Comparison of ENCODE assay signal across 26 mouse cellular contexts in the genomic region with DNA sequence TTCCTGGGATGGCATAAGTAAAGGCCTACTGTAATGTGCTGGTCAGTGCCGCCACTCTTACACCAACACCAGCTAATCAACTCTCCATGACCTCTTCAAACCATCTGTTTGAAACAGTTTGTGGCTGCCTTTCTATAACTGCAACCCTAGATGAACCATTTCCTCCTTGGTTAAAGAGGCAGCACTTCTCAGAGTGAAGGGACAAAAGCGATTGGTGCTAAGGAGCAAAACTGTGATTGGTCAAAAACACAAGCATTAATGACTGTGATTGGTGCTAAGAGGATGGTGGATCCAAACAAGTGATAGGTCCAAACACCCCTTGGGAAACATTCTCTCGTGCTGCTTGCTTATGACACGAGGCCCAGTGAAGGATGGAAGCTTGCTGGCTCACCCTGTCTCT.
"Had no signal": no experiment of that assay in that cellular context is flagged by ENCODE, and none has a peak within 500 bp of the region (broad histone marks: within the 10 kb centered on the region; RNA-seq: fewer than 3 reads in every experiment).

No protein-coding gene starts in this region.

- H3K4me3 ChIP-seq: heart, adult 2 months; heart, embryonic 13.5 days; heart, embryonic 15.5 days; hindbrain, embryonic 13.5 days; hindbrain, embryonic 15.5 days; intestine, embryonic 15.5 days; layer of hippocampus, adult 2 months; limb, embryonic 13.5 days; limb, embryonic 15.5 days; liver, embryonic 13.5 days; liver, embryonic 15.5 days had no signal

- H3K27me3 ChIP-seq: heart, embryonic 13.5 days; heart, embryonic 15.5 days; hindbrain, embryonic 13.5 days; hindbrain, embryonic 15.5 days; intestine, embryonic 15.5 days; limb, embryonic 13.5 days; limb, embryonic 15.5 days; liver, embryonic 13.5 days; liver, embryonic 15.5 days had no signal

- H3K4me2 ChIP-seq: heart, embryonic 11.5 days; heart, embryonic 13.5 days; heart, embryonic 15.5 days; hindbrain, embryonic 13.5 days; hindbrain, embryonic 15.5 days; intestine, embryonic 15.5 days; limb, embryonic 13.5 days; limb, embryonic 15.5 days; liver, embryonic 11.5 days; liver, embryonic 13.5 days; liver, embryonic 15.5 days had no signal

- DNase-seq: gastrocnemius, postnatal 14 days; gastrocnemius, postnatal 36 days; heart, adult 2 months; heart, postnatal 14 days; heart, postnatal 36 days; kidney, adult 18-20 months; kidney, adult 8-10 months; kidney, postnatal 10 days; kidney, postnatal 25 days; kidney, postnatal 4 days; layer of hippocampus, postnatal 36 days; left cerebral cortex, postnatal 4 days; liver, embryonic 13.5 days had no signal

- H3K9me3 ChIP-seq: heart, embryonic 13.5 days; heart, embryonic 15.5 days; hindbrain, embryonic 13.5 days; hindbrain, embryonic 15.5 days; intestine, embryonic 15.5 days; limb, embryonic 13.5 days; limb, embryonic 15.5 days; liver, embryonic 13.5 days; liver, embryonic 15.5 days had no signal

- ATAC-seq: hindbrain, postnatal 0 days; intestine, embryonic 15.5 days; intestine, postnatal 0 days had no signal

- H3K36me3 ChIP-seq: heart, embryonic 15.5 days; liver, embryonic 13.5 days; liver, embryonic 15.5 days had no signal

- H3K4me1 ChIP-seq: heart, embryonic 15.5 days; hindbrain, embryonic 13.5 days; hindbrain, embryonic 15.5 days; intestine, embryonic 15.5 days; limb, embryonic 13.5 days; limb, embryonic 15.5 days; liver, embryonic 13.5 days; liver, embryonic 15.5 days had no signal

- H3K9ac ChIP-seq: heart, embryonic 13.5 days; heart, embryonic 15.5 days; hindbrain, embryonic 13.5 days; hindbrain, embryonic 15.5 days; intestine, embryonic 15.5 days; limb, embryonic 13.5 days; limb, embryonic 15.5 days; liver, embryonic 13.5 days; liver, embryonic 15.5 days had no signal

- H3K27ac ChIP-seq: heart, adult 2 months; heart, embryonic 13.5 days; heart, embryonic 15.5 days; hindbrain, embryonic 13.5 days; hindbrain, embryonic 15.5 days; hindbrain, postnatal 0 days; intestine, embryonic 15.5 days; layer of hippocampus, adult 2 months; limb, embryonic 13.5 days; limb, embryonic 15.5 days; liver, embryonic 13.5 days; liver, embryonic 15.5 days had no signal
